Comparison of ENCODE assay signal across 25 mouse cellular contexts in the genomic region with DNA sequence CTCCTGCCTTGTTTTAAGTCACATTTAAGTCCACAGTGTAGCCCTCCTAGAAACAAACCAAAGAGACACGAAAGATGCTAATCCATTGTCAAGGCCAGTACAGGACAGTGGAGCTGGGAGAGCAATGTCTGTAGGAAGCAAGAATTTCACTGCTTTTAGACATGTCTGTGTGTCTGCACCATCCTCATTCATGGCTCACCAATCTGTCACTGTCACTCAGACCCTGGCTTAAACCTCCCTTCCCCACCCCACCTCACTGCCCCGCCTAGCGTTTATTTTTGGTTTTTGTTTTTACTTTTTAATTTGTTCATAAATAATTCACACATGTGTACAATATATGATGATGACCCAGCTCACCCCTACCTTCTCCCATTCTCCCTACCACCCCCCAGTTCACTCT.
"Had no signal": no experiment of that assay in that cellular context is flagged by ENCODE, and none has a peak within 500 bp of the region (broad histone marks: within the 10 kb centered on the region; RNA-seq: fewer than 3 reads in every experiment).

No protein-coding gene starts in this region.

- H3K4me1 ChIP-seq: hindbrain, embryonic 10.5 days; hindbrain, embryonic 12.5 days; intestine, embryonic 15.5 days; liver, embryonic 13.5 days; liver, embryonic 15.5 days had no signal

- H3K27ac ChIP-seq: heart, adult 2 months; hindbrain, embryonic 10.5 days; hindbrain, embryonic 12.5 days; hindbrain, embryonic 14.5 days; intestine, embryonic 15.5 days; layer of hippocampus, adult 2 months; left cerebral cortex, adult 2 months; liver, embryonic 13.5 days; liver, embryonic 15.5 days had no signal

- H3K9ac ChIP-seq: hindbrain, embryonic 14.5 days; intestine, embryonic 15.5 days; liver, embryonic 13.5 days; liver, embryonic 15.5 days had no signal

- ATAC-seq: hindbrain, embryonic 16.5 days; inflammation-experienced regulatory T-cells, adult 6 months; intestine, embryonic 15.5 days; intestine, postnatal 0 days had no signal

- DNase-seq: gastrocnemius, postnatal 14 days; gastrocnemius, postnatal 36 days; heart, adult 11 months; heart, adult 2 months; heart, postnatal 10 days; heart, postnatal 4 days; kidney, adult 18-20 months; kidney, adult 8-10 months; kidney, postnatal 10 days; kidney, postnatal 25 days; kidney, postnatal 4 days; liver; liver, embryonic 13.5 days had no signal

- H3K4me2 ChIP-seq: heart, embryonic 11.5 days; hindbrain, embryonic 12.5 days; hindbrain, embryonic 14.5 days; intestine, embryonic 15.5 days; liver, embryonic 11.5 days; liver, embryonic 13.5 days; liver, embryonic 15.5 days had no signal

- H3K27me3 ChIP-seq: hindbrain, embryonic 12.5 days; intestine, embryonic 15.5 days; liver, embryonic 13.5 days; liver, embryonic 15.5 days had no signal

- H3K4me3 ChIP-seq: heart, adult 2 months; hindbrain, embryonic 10.5 days; hindbrain, embryonic 12.5 days; intestine, embryonic 15.5 days; layer of hippocampus, adult 2 months; left cerebral cortex, adult 2 months; liver, embryonic 13.5 days; liver, embryonic 15.5 days had no signal

- H3K9me3 ChIP-seq: hindbrain, embryonic 10.5 days; hindbrain, embryonic 12.5 days; intestine, embryonic 15.5 days; liver, embryonic 13.5 days; liver, embryonic 15.5 days had no signal
